Mouse (Mus musculus): ENCODE data around the gene Sf1.

DNA sequence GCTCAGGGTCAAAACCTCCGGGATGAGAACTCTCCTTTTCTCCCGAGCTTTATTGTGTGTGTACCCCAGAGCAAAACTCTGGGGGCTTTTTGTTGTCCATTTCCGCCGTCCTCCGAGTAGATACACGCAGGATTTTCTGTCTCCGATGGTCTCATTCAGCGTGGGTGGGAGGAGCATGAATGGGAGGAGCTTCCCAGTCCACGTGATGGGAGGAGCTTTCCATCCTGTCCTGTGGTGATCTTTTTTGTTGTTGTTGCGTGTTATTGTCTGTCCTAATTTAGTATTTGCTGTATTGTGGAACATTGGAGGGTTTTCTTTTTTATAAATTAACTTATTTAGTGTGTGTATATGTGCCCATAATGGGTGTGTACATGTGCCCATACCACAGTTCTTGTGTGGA is 41.9 kb downstream of the Sf1 start:
- TF ChIP-seq POLR2A (IDR thresholded peaks at IDR 0.05; ENCODE audit: insufficient read depth, low read depth, low read length) = no peak
- no peak for TF ChIP-seq CTCF (IDR thresholded peaks at IDR 0.05; ENCODE audit: insufficient read depth, low read depth, low read length)
